Mouse (Mus musculus): ENCODE measurements at regions not wholly inside any gene's neighbourhood (a gene's known extent, or its start where the extent isn't known, plus 50 kb on each side); places are given as distances from the start of the nearest gene placed in this dataset.
A peak's percentile ranks its signal among the peaks of the same experiment; 100 is the strongest.

DNA sequence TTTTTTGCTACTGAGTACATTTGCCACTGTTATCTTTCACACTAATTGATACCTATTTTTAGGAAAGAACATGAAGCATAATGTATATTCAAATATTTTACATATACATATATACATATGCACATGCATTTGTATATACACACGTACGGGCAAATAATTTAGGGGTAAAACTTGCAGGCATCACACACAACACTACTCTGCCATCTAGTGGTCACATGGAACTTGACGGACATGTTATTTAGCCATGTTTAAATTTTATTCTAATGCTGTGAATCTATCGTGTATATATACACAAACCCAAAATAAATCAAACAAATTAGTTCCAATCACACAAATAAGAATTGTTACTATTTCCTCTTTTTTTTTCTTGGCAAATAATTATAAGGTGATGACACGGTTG, 466.5 kb downstream of the Kcnj2 start:
- TF ChIP-seq CTCF (IDR thresholded peaks at IDR 0.05; ENCODE audit: low read depth) (peak; percentile 64), EP300 (IDR thresholded peaks at IDR 0.05; ENCODE audit: low read depth) (no peak)
